Mouse (Mus musculus): Measurements from ENCODE around the gene Dlgap3. TPM values are rescaled to one million over a fixed set of nuclear protein-coding genes. Genes with fewer than 3 reads are reported as not detected.

Gene Dlgap3
- polyA plus RNA-seq, 1 experiment from 2014 or later, result 11.6 TPM

DNA sequence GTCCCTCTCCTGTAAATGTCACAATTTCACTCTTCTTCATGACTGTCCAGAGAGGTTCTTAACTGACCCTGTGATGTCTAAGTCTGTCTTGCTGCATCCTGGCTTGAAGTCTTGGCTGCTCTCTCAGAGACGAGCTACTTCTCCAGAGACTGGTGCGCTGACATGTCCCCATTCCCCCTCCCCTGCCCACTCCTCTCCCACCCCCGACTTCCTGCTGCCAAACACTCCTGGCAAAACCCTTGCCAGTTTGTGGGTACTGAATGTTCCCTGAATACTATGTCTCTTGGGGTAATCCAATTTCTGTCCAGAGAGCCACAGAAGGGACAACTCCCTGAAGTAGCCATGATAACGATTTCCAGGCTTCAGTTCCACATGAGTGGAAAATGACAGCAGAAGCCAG lies 57.1 kb downstream of the Dlgap3 start:
- Histone ChIP-seq H3K27ac (replicated peaks) (peak overlapping the region; percentile 84), H3K9me3 (no peaks in the 10 kb centered on the region), H3K27me3 (peaks cover 10% of the 10 kb centered on the region; the same call in 1 of the 2 replicates), H3K36me3 (no peaks in the 10 kb centered on the region), H3K4me2 (replicated peaks) (no peak overlapping the region), H3K4me3 (no peak overlapping the region), H3K4me1 (peaks cover 31% of the 10 kb centered on the region), H3K9ac (replicated peaks) (no peak overlapping the region)
- WGBS, result 43% methylated on average over 4 of the region's 4 CpGs
- no peak for ATAC-seq (replicated peaks)

DNA sequence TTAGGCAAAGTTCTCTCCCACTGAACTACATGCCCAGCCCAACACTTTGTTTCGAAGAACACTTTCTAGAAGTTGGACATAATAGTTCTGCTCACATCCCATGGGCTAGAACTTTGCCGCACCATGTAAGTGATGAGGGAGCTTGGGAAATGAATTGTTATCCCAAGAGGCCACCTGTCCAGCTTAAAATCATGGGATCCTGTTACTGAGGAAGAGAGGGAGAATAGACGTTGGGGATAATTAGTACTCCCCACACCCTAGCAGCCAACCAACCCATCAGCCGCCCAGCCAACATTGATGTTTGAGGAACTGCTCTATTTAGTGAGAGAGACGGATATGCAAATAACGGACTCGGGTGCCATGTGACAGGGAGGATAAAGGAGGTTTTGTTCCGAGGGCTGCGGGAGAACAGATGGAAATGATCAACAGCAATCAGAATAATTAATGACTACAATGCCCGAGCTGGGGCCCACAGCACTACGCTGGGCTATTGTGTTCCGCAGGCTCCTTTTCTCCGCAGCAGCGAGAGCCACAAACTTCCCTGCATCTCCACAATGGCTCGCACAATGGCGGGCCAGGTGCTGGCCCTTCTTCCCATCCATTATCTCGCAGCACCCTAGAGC lies 58.2 kb downstream of the Dlgap3 start:
- H3K9ac ChIP-seq (replicated peaks), result no peak overlapping the region
- peaks cover 10% of the 10 kb centered on the region; the same call in 1 of the 2 replicates for H3K27me3 ChIP-seq
- peak overlapping the region; percentile 22 for H3K4me2 ChIP-seq (replicated peaks)
- ATAC-seq (replicated peaks), result peak; percentile 83
- H3K4me3 ChIP-seq, result no peak overlapping the region
- H3K27ac ChIP-seq (replicated peaks), result peak overlapping the region; percentile 84
- H3K4me1 ChIP-seq, result peaks cover 41% of the 10 kb centered on the region
- H3K9me3 ChIP-seq, result no peaks in the 10 kb centered on the region
- WGBS, result 7% methylated on average over 17 of the region's 17 CpGs
- H3K36me3 ChIP-seq, result no peaks in the 10 kb centered on the region

- Histone ChIP-seq H3K4me1 (peaks cover 43% of the 10 kb centered on the region), H3K9ac (replicated peaks) (0 out of 2 replicates have a peak overlapping the region, but pooled peaks have one; percentile 14)
Measured at GRCm38 (mm10) chr4:127232028-127232427, 63.0 kb downstream of the Dlgap3 start.

GRCm38 (mm10) chr4:127232551-127232950 lies 63.5 kb downstream of the Dlgap3 start:
- Histone ChIP-seq H3K27me3 (no peaks in the 10 kb centered on the region), H3K27ac (replicated peaks) (peak overlapping the region; percentile 92), H3K9me3 (no peaks in the 10 kb centered on the region), H3K4me1 (peaks cover 38% of the 10 kb centered on the region), H3K4me3 (no peak overlapping the region), H3K9ac (replicated peaks) (no peak overlapping the region), H3K4me2 (replicated peaks) (peak overlapping the region; percentile 37), H3K36me3 (no peaks in the 10 kb centered on the region)
- WGBS, result 17% methylated on average over 5 of the region's 5 CpGs
- peak; percentile 51 for ATAC-seq (replicated peaks)

More at GRCm38 (mm10) chr4:127232028-127232427, 63.0 kb downstream of the Dlgap3 start:
- peak; percentile 77 for ATAC-seq (replicated peaks)
- no peaks in the 10 kb centered on the region for H3K9me3 ChIP-seq
- H3K4me3 ChIP-seq, result peak overlapping the region; percentile 18
- H3K27ac ChIP-seq (replicated peaks), result peak overlapping the region; percentile 92
- no peaks in the 10 kb centered on the region for H3K27me3 ChIP-seq
- H3K4me2 ChIP-seq (replicated peaks), result peak overlapping the region; percentile 37
- WGBS, result 8% methylated on average over 6 of the region's 6 CpGs
- no peaks in the 10 kb centered on the region for H3K36me3 ChIP-seq

DNA sequence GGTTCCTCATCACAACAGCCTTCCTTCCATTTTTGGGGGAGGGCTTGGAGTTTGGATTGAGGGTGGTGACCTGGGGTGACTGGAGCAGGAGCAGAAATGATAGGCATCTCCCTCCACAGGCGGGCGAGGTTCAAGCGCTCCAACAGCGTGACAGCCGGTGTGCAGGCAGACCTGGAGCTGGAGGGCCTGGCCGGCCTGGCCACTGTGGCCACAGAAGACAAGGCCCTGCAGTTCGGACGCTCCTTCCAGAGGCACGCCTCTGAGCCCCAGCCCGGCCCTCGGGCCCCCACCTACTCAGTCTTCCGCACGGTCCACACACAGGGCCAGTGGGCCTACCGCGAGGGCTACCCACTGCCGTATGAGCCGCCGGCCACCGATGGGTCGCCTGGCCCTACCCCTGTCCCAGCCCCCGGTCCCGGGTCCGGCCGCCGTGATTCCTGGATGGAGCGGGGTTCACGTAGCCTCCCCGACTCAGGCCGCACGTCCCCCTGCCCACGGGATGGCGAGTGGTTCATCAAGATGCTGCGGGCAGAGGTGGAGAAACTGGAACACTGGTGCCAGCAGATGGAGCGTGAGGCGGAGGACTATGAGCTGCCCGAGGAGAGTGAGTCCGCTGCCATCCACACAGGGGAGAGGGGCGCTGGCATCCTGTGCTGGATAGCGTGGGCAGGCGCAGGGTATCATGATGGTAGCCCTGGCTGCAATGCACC lies 64.6 kb downstream of the Dlgap3 start:
- Histone ChIP-seq H3K4me3 (no peak overlapping the region), H3K9me3 (no peaks in the 10 kb centered on the region), H3K4me1 (peaks cover 32% of the 10 kb centered on the region), H3K4me2 (replicated peaks) (no peak overlapping the region), H3K9ac (replicated peaks) (no peak overlapping the region), H3K36me3 (no peaks in the 10 kb centered on the region), H3K27ac (replicated peaks) (peak overlapping the region; percentile 92), H3K27me3 (no peaks in the 10 kb centered on the region)
- WGBS, result 90% methylated on average over 39 of the region's 40 CpGs
- no peak for ATAC-seq (replicated peaks)

GRCm38 (mm10) chr4:127235742-127236487 lies 66.9 kb downstream of the Dlgap3 start:
- Histone ChIP-seq H3K4me3 (peak overlapping the region; percentile 66), H3K4me2 (replicated peaks) (peak overlapping the region; percentile 97), H3K27ac (replicated peaks) (peak overlapping the region; percentile 76), H3K9me3 (no peaks in the 10 kb centered on the region), H3K4me1 (peaks cover 32% of the 10 kb centered on the region), H3K9ac (replicated peaks) (peak overlapping the region; percentile 76), H3K27me3 (no peaks in the 10 kb centered on the region), H3K36me3 (no peaks in the 10 kb centered on the region)
- WGBS, result under 1% methylated on average over 66 of the region's 67 CpGs
- peak; percentile 55 for ATAC-seq (replicated peaks)

DNA sequence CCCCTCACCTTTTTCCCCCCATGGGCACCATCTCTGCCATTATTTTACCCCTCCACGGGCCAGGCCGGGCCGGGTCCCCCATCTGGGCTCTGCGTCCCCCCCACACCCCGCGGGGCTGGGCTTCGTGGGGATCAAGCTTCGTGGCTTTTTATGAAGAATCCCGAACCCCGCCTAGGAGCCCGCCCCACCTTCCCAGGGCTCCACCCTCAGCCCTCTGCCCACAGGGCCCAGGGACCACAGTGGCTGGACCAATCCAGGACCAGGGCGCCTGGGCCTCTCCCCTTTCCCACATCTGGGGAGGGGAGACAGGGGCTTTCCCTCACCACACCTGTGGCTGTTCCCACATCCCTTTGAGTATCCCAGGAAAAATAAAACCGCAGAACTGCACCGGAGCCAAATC lies 67.6 kb downstream of the Dlgap3 start:
- H3K4me1 ChIP-seq, result peaks cover 27% of the 10 kb centered on the region
- peak overlapping the region; percentile 76 for H3K27ac ChIP-seq (replicated peaks)
- no peak for ATAC-seq (replicated peaks)
- no peaks in the 10 kb centered on the region for H3K27me3 ChIP-seq
- peak overlapping the region; percentile 97 for H3K4me2 ChIP-seq (replicated peaks)
- 2% methylated on average over 14 of the region's 14 CpGs for WGBS
- no peaks in the 10 kb centered on the region for H3K36me3 ChIP-seq
- no peaks in the 10 kb centered on the region for H3K9me3 ChIP-seq
- peak overlapping the region; percentile 66 for H3K4me3 ChIP-seq
- H3K9ac ChIP-seq (replicated peaks), result peak overlapping the region; percentile 76

DNA sequence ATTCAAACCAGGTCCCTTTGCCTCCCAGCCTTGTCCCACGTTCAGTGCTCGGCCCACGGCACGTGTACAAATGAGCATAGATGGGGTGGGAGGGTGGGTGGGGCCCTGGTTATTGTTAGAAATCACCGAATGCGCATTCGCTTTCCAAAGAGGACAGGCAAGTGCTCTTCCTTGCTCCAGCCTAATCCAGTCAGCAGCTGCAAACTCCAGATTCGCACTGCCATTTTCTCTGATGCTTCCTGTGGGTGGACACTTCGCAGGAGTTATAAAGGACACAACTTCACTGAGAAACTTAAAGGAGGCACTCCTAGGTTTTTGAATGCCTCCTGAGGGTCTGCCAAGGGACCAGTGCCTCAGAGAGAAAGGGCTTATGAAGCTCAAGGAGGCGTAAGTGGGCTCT lies 68.3 kb downstream of the Dlgap3 start:
- no peak overlapping the region for H3K4me2 ChIP-seq (replicated peaks)
- H3K4me1 ChIP-seq, result peaks cover 20% of the 10 kb centered on the region
- H3K9ac ChIP-seq (replicated peaks), result no peak overlapping the region
- no peak overlapping the region for H3K27ac ChIP-seq (replicated peaks)
- H3K4me3 ChIP-seq, result no peak overlapping the region
- no peaks in the 10 kb centered on the region for H3K9me3 ChIP-seq
- 55% methylated on average over 10 of the region's 10 CpGs for WGBS
- no peaks in the 10 kb centered on the region for H3K27me3 ChIP-seq
- no peak for ATAC-seq (replicated peaks)
- H3K36me3 ChIP-seq, result no peaks in the 10 kb centered on the region

GRCm38 (mm10) chr4:127242696-127243095 lies 73.7 kb downstream of the Dlgap3 start:
- no peak overlapping the region for H3K9ac ChIP-seq (replicated peaks)
- H3K4me1 ChIP-seq, result peaks cover 15% of the 10 kb centered on the region
- peaks cover 8% of the 10 kb centered on the region for H3K36me3 ChIP-seq
- H3K4me2 ChIP-seq (replicated peaks), result no peak overlapping the region
- H3K27me3 ChIP-seq, result no peaks in the 10 kb centered on the region
- no peak overlapping the region for H3K4me3 ChIP-seq
- H3K9me3 ChIP-seq, result no peaks in the 10 kb centered on the region
- no peak overlapping the region for H3K27ac ChIP-seq (replicated peaks)
- no peak for ATAC-seq (replicated peaks)
- 76% methylated on average over 6 of the region's 6 CpGs for WGBS

GRCm38 (mm10) chr4:127243552-127243951 lies 74.5 kb downstream of the Dlgap3 start, which contains the start of gene Smim12:
Smim12 (plus strand) TSS chr4:127243784.
- H3K4me1 ChIP-seq, result peaks cover 15% of the 10 kb centered on the region
- peak within 1 kb of the TSS; percentile 100 for H3K4me3 ChIP-seq
- H3K36me3 ChIP-seq, result peaks cover 13% of the 10 kb centered on the region
- WGBS, result 0% methylated on average over 29 of the region's 29 CpGs
- no peaks in the 10 kb centered on the region for H3K27me3 ChIP-seq
- peak; percentile 94 for ATAC-seq (replicated peaks)
- H3K27ac ChIP-seq (replicated peaks), result peak within 1 kb of the TSS; percentile 34; the same call in 1 of the 2 replicates
- no peaks in the 10 kb centered on the region for H3K9me3 ChIP-seq
- H3K4me2 ChIP-seq (replicated peaks), result peak within 1 kb of the TSS; percentile 97
- peak within 1 kb of the TSS; percentile 100 for H3K9ac ChIP-seq (replicated peaks)

GRCm38 (mm10) chr4:127243953-127244352 lies 74.9 kb downstream of the Dlgap3 start:
- H3K9ac ChIP-seq (replicated peaks), result peak overlapping the region; percentile 100
- peak overlapping the region; percentile 34; the same call in 1 of the 2 replicates for H3K27ac ChIP-seq (replicated peaks)
- H3K4me1 ChIP-seq, result peaks cover 15% of the 10 kb centered on the region
- H3K27me3 ChIP-seq, result no peaks in the 10 kb centered on the region
- peaks cover 13% of the 10 kb centered on the region for H3K36me3 ChIP-seq
- ATAC-seq (replicated peaks), result peak; percentile 51
- no peaks in the 10 kb centered on the region for H3K9me3 ChIP-seq
- under 1% methylated on average over 26 of the region's 26 CpGs for WGBS
- peak overlapping the region; percentile 100 for H3K4me3 ChIP-seq
- peak overlapping the region; percentile 97 for H3K4me2 ChIP-seq (replicated peaks)

Measured in forebrain, embryonic 15.5 days (tissue).